Mouse (Mus musculus): ENCODE measurements at regions not wholly inside any gene's neighbourhood (a gene's known extent, or its start where the extent isn't known, plus 50 kb on each side); places are given as distances from the start of the nearest gene placed in this dataset.

GRCm38 (mm10) chr12:12581271-12582186 is 319.6 kb downstream of the Fam49a start:
- DNase-seq (ENCODE audit: low spot score in 2 of 2): no peak

GRCm38 (mm10) chr12:12580763-12581178 is 318.8 kb downstream of the Fam49a start:
- DNase-seq (ENCODE audit: low spot score in 2 of 2): no peak

- peak in 1 of 2 experiments; percentile 48 for DNase-seq (ENCODE audit: low spot score in 2 of 2)
Measured at GRCm38 (mm10) chr12:12578278-12578677, 316.3 kb downstream of the Fam49a start.

DNA sequence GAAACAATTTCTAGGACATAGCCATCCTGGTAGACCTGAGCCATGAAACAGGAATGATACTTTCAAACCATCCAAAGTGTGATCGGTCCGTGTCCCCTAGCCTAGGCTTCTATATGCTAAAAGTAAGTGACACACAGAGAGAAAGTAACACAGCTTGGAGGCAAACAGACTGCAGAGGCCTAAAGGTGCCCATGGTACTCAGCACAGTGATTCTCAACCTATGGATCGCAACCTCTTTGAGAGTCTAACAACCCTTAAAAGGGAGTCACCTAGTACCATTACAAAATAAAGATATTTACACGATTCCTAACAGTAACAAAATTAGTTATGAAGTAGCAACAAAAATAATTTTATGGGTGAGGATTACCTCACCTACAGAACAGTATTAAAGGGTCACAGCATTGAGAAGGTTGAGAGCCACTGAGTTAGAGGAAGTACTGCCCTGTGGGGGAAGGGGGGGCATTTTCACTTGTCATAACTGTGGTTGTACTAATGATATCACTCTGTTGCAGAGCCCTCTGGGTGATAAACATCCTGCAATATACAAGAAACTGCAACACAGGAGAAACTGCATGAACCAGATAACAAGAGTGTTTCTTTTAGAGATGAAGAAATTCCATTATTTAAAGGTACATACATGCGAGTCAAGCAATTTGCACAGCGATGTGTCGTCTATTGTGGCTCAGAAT is 308.8 kb downstream of the Fam49a start:
- no peak for DNase-seq (ENCODE audit: low spot score in 2 of 2)

- DNase-seq (ENCODE audit: low spot score in 2 of 2): peak in 1 of 2 experiments; percentile 32
Measured at GRCm38 (mm10) chr12:12567734-12568104, 305.8 kb downstream of the Fam49a start.

DNA sequence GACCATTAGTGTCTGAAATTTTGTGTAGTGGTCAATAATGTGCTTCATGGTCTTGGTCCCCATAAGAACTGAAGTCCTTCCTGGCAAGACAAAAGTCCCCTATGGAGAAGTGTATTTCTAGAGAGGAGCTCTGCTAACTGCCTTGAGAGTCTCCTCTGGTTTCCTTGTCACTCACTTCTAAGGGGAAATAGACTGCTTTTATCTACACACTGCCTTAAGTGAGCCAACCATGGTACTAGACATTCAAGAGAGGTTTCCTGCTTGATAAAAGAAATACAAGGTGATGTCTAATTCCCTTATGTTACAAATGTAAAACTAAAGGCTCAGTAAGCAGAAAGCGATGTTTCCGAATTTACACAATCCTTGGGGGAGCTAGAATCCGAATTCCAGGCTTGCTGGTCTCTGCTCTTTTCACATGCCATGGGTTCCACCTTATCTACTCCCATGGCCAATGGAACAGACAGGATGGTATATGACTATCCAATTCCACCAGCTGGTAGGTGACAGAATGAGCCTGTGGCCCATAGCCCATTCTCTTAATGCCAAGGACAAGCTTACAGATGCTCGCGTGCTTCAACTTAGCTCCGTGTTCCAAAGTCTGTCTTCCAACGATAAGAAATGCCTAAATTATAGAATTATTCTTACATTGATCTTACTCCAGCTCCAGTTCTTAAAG is 305.3 kb downstream of the Fam49a start:
- peak; percentile 48 to 86 for DNase-seq (ENCODE audit: low spot score in 2 of 2)

GRCm38 (mm10) chr12:12562267-12562666 is 300.3 kb downstream of the Fam49a start:
- DNase-seq (ENCODE audit: low spot score in 2 of 2): no peak

DNA sequence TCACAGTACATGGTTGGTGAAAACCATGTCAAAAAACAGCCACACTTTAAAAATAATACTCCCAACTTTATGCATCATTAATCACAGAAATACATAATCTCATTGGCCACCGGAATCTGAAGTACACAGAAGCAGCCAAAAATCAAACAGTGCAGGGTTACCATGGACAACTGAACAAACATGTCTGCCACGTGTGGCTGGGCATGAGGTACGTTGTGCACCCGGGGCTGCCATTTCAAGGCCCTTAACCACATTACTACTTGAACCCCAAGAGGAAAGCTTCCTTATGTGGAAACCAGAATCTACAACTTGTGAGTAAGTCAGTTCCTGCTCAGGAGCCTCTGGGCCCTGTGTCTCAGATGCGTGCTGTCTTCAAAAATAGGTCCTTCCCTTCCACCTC is 289.9 kb downstream of the Fam49a start:
- no peak for DNase-seq (ENCODE audit: low spot score in 2 of 2)

GRCm38 (mm10) chr12:12549649-12550048 is 287.7 kb downstream of the Fam49a start:
- DNase-seq (ENCODE audit: low spot score in 2 of 2): no peak

DNA sequence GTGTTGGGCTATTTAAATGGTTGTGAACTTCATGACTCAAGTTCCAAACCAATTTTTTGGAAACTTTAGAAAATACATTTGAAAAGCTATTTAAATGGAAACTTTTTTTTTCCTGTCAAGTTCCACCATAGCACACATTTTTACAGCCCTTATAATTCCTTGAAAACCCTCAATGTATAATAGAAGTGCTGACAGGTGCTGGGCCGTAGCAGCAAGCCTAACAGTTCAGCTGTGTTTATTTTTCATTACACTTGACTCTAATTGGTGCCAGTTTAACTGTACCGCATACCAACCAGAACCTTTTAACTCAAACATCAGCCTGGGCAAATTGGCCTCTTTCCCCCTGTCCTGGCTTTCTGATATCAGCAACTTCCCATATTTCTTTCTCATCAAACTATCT is 286.7 kb downstream of the Fam49a start:
- no peak for DNase-seq (ENCODE audit: low spot score in 2 of 2)

DNA sequence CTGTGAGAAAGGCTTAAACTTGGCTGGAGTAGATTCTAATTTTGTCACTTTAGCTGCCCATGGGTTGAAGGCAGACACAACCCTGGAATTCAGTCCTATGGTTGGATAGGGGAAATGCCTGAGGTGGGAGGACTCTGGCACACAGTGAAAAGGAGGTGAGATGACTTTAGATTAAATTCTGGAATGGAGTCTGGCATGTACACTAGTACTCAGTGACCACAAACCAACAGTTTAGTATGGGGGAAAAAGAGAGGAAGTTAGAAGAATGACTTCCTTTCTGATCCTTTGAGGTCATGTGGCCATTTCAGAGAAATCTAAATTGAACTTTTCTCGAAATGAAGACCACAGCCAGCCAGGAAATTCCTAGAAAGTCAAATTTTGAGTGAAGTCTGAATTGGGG is 285.5 kb downstream of the Fam49a start:
- no peak for DNase-seq (ENCODE audit: low spot score in 2 of 2)

GRCm38 (mm10) chr12:12546372-12547031 is 284.6 kb downstream of the Fam49a start:
- no peak for DNase-seq (ENCODE audit: low spot score in 2 of 2)

DNA sequence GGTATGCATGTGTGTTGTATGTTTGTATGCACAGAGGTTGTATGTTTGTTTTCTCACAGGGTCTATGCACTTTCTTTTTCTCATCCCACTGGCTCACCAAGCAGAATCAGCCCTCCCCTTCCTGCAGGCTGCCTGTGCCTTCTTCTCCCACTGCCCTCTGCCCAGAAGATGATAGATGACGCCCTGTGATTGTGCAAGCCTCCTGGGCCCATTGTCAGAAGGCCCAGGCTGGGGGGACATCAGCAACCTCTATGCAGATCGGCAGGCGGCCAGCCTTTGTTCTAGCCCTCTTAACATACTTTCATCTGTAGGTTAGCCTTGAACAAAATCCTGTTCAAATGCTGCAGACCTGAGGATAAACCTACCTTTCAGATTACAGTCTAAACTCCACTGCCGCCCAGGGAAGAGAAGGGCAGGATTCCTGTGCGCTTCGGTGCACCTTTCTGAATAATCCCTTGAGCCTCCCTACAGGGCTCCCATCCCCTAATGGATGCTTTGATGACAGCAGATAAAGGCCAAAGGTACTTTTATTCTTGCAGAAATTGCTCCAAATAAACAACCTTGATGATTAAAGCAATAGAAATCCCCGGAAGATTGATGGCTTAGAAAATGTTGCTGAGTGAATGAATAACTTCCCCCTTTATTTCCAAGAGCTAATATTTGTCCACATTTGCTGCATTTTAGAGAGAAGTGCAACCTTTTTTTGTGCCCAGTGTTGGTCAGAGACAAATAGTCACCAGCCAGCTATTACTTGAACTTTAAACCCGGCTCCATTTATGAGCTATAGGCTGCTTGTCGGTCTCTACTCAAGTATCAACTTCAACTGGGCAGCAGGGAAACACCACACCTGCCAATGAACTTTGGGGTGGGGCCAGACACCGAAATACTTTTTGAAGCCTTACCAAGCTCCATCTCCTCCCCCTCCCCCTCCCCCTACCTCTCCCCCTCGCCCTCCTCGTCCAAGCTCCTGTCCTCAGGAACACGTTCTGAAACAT is 279.4 kb downstream of the Fam49a start:
- DNase-seq (ENCODE audit: low spot score in 2 of 2): no peak

DNA sequence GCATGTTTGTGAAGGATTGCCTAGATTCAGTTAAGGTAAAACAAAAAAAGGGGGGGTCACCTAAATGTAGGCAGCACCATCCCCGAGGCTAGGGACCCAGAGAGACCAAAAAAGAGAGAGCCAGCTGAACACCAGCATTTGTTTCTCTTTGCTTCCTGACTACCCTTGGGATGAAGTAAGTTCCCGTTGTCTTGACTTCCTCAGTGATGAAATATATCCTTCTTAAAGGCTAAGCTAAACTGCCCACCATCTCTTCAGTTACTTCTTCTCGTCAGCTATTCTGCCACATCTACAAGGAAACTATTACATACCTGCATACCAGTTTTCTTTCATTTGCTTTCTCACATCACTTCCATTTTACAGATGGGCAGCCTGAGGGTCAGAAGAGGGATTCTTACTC is 277.4 kb downstream of the Fam49a start:
- no peak for DNase-seq (ENCODE audit: low spot score in 2 of 2)

DNA sequence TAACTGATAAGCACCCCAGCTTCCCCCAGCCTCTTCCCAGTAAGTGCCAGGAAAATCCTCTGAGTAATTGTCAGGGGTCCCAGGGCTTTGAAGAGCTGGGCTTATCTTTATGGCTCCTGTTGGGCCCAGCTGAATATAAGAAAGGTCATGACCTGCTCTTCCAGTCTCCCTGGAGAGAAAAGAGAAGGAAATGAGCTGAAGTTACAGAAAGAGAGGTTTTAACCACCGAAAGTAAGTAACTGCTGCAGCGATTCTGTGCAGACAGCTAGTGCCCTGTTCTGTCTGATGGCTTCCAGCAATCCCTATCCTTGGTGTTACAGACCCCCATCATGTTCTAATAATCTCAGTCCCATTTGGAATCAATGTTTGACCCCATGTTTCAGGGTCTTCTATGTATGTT is 272.8 kb downstream of the Fam49a start:
- no peak for DNase-seq (ENCODE audit: low spot score in 2 of 2)

DNA sequence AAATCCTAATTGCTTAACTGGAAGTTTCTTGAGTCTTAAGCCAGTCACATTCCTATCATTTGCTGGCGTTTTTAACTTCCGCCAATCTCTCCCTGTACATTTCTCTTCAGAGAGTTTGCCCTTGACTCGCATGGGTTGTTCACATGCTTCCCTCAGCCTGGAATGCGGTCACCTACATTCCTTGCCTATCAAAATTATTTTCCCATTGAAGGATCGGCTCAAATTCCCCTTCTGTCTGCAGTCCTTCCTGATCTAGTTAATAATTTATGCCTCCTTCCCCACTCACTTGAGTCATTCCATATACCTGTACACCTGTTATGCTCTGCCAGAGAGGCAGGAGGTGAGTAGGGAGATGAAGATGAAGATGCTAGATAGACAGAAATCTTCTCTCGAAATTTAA is 268.9 kb downstream of the Fam49a start:
- no peak for DNase-seq (ENCODE audit: low spot score in 2 of 2)

GRCm38 (mm10) chr12:12529541-12529940 is 267.6 kb downstream of the Fam49a start:
- no peak for DNase-seq (ENCODE audit: low spot score in 2 of 2)

DNA sequence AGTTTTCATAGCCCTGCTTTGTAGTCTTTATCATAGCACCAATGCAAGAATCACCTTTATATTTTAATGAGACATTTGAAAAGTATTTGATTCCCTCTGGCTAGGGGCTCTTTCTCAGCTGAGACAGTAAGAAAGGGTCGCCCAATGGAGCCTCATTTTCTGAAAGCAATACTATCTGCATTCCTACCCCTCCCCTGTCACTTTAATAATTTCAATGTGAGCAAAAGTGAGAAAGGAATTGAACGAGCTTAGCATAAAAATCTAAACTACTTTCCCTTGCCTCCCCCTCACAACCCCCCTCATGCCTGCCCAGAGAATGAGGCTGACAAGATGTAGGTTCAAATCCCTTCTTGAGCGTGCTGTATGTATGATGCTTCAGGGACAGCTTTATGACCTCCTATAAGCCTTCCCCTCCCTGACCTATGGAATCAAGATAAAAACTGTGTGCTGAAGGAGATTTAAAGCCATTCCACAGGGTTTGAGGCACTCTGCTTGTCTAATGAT is 266.6 kb downstream of the Fam49a start:
- no peak for DNase-seq (ENCODE audit: low spot score in 2 of 2)

DNA sequence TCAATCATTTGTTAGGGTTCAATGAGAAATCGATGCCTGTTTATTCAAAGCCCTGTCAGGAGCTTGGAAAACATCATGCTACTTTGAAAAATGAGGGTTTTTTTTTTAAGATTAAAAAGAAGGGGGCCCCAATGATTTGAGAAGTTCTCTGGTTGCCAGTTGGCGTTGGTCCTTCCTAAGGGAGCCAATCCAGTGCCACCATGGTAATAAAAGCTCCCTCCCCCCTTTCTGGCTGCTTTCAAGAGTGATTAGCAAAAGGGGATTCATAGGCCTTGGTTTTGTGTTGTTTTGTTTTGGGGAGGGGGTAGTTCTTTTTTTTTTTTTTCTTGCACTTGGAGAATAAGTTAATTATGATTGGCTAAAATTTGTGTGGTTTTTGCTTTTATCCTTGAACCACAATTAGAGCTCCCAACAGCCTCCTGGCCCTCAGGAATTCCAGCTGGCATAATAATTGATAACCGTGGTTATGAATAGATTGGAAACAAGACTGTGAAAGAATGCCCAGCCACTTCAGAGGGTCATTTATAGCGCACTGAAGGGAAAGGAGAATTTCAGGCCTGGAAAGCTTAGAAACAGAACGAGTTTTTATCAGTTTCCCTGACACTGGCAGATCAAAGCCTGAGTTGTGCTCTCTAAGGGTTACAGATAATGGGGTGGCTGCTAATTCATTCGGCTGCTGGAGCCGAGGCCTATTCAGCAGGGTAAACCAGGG is 266.0 kb downstream of the Fam49a start:
- DNase-seq (ENCODE audit: low spot score in 2 of 2): peak in 1 of 2 experiments; percentile 44

Data from layer of hippocampus, postnatal 14 days (tissue).